Mouse (Mus musculus) brain, embryonic 14.5 days (tissue): Measurements from ENCODE around the gene Tmem258.

Source experiments
- CTCF ChIP-seq: fragments of 200-500 bp; IDR thresholded peaks from 2 replicates; pipeline ENCODE4 v1.5.1; 2012; ENCODE audit warnings: inconsistent platforms, mild to moderate bottlenecking, moderate library complexity, borderline replicate concordance; ENCODE audit not compliant: insufficient read depth, insufficient read length; ENCODE audit errors: extremely low read depth
- POLR2A ChIP-seq: fragments of 200-500 bp; IDR thresholded peaks from 2 replicates; pipeline ENCODE4 v1.6.1; 2012; ENCODE audit warnings: mild to moderate bottlenecking, inconsistent platforms, borderline replicate concordance; ENCODE audit not compliant: poor library complexity, insufficient read depth, insufficient read length, severe bottlenecking; ENCODE audit errors: extremely low read depth

DNA sequence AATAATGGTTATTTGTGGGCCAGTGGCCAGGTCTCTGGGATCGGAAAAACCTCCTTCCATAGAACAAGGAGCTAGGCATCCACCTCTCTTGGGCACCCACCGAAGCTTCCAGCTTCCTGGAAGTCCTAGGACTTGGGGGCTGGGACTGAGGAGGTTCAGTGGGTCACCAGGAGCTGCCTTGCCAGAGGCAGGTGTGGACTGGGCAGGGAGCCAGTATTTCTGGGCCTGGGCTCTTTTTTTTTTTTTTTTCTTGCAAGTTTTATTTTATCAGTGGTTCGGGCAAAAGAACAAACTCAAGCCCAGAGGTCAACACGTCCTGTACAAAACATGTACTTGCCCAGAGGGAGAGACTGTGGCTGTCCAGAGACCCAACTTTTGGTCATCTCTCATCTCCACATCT is 22.0 kb downstream of the Tmem258 start:
- TF ChIP-seq CTCF: no peak
- TF ChIP-seq POLR2A: no peak
